Mouse (Mus musculus) hindbrain, embryonic 11.5 days (tissue): ENCODE results near the gene Zfp706. TPM values are rescaled to one million over a fixed set of nuclear protein-coding genes. Genes with fewer than 3 reads are reported as not detected.
A peak's percentile ranks its signal among the peaks of the same experiment; 100 is the strongest.

ENCODE experiments used
- ATAC-seq: fragments of 200-750 bp; cut with Nextera tagmentation; 2 replicates; pipeline ENCODE4 v1.8.0; 2017; ENCODE audit warnings: mild to moderate bottlenecking, moderate TSS enrichment, moderate library complexity; ENCODE audit not compliant: low FRiP score
- DNase-seq: peaks from one replicate; pipeline ENCODE4 v3.0.0-alpha.2; 2015; ENCODE audit warnings: low spot score
- H3K27ac ChIP-seq: fragments of 300-500 bp; sonication (generic); 2 replicates; pipeline ENCODE4 v1.5.1; 2014; ENCODE audit warnings: mild to moderate bottlenecking, low read depth, low read length
- H3K27me3 ChIP-seq: fragments of 300-500 bp; sonication (generic); 2 replicates; pipeline ENCODE4 v1.6.1; 2014; ENCODE audit warnings: mild to moderate bottlenecking, low read length, moderate library complexity, mixed read lengths; ENCODE audit not compliant: control insufficient read depth, insufficient read depth
- H3K36me3 ChIP-seq: fragments of 300-500 bp; sonication (generic); 2 replicates; pipeline ENCODE4 v1.6.1; 2014; ENCODE audit warnings: mild to moderate bottlenecking, low read length, moderate library complexity, mixed read lengths; ENCODE audit not compliant: control insufficient read depth, insufficient read depth
- H3K4me1 ChIP-seq: fragments of 300-500 bp; sonication (generic); replicated peaks from 2 replicates; pipeline ENCODE4 v1.6.1; 2014; ENCODE audit warnings: low read length, mixed read lengths; ENCODE audit not compliant: control insufficient read depth, insufficient read depth
- H3K4me2 ChIP-seq: fragments of 300-500 bp; sonication (generic); replicated peaks from 2 replicates; pipeline ENCODE4 v1.6.1; 2014; ENCODE audit warnings: mild to moderate bottlenecking, low read depth, low read length
- H3K4me3 ChIP-seq: fragments of 300-500 bp; sonication (generic); 2 replicates; pipeline ENCODE4 v1.5.1; 2014; ENCODE audit warnings: low read depth, low read length
- H3K9ac ChIP-seq: fragments of 300-500 bp; sonication (generic); 2 replicates; pipeline ENCODE4 v1.6.1; 2014; ENCODE audit warnings: low read depth, low read length
- H3K9me3 ChIP-seq: fragments of 300-500 bp; sonication (generic); 2 replicates; pipeline ENCODE4 v1.6.1; 2016; ENCODE audit warnings: low read length; ENCODE audit not compliant: control insufficient read depth
- WGBS: fragments of 180-500 bp; shearing (Covaris S2); extraction: QIAGEN DNeasy Blood & Tissue Kit; methylation state at CpG from one replicate; pipeline ENCODE4 v1.1.7; 2014; 5-methylcytosine and 5-hydroxymethylcytosine counted together
- polyA plus RNA-seq: library from polyadenylated mRNA; unstranded; fragments of >200 nt; fragmentation: Nextera tagmentation; extraction: Ambion mirVana; gene quantifications from 2 replicates; pipeline ENCODE4 v1.2.1, GENCODE M21; 2014

The Zfp706 gene
- polyA plus RNA-seq, 1 experiment from 2014 or later = 360 TPM

GRCm38 (mm10) chr15:36968295-36968694 lies 39.3 kb downstream of the Zfp706 start:
- WGBS = 35% methylated on average over 1 of the region's 1 CpGs
- Histone ChIP-seq H3K27me3 (no peaks in the 10 kb centered on the region), H3K4me2 (peak overlapping the region; percentile 31), H3K27ac (peak overlapping the region; percentile 81; the same call in 1 of the 2 replicates), H3K9ac (no peak overlapping the region), H3K4me3 (no peak overlapping the region), H3K36me3 (no peaks in the 10 kb centered on the region), H3K9me3 (no peaks in the 10 kb centered on the region), H3K4me1 (no peaks in the 10 kb centered on the region)
- ATAC-seq (no peak), DNase-seq (no peak)

GRCm38 (mm10) chr15:36967381-36968211 lies 40.0 kb downstream of the Zfp706 start:
- ATAC-seq (peak; percentile 90), DNase-seq (peak; percentile 81)
- peak overlapping the region; percentile 31 for H3K4me2 ChIP-seq
- H3K9ac ChIP-seq = peak overlapping the region; percentile 25
- 0 out of 2 replicates have a peak overlapping the region, but pooled peaks have one; percentile 1 for H3K4me3 ChIP-seq
- no peaks in the 10 kb centered on the region for H3K9me3 ChIP-seq
- peak overlapping the region; percentile 81; the same call in 1 of the 2 replicates for H3K27ac ChIP-seq
- H3K27me3 ChIP-seq = no peaks in the 10 kb centered on the region
- H3K36me3 ChIP-seq = no peaks in the 10 kb centered on the region
- WGBS = 19% methylated on average over 24 of the region's 24 CpGs
- no peaks in the 10 kb centered on the region for H3K4me1 ChIP-seq

DNA sequence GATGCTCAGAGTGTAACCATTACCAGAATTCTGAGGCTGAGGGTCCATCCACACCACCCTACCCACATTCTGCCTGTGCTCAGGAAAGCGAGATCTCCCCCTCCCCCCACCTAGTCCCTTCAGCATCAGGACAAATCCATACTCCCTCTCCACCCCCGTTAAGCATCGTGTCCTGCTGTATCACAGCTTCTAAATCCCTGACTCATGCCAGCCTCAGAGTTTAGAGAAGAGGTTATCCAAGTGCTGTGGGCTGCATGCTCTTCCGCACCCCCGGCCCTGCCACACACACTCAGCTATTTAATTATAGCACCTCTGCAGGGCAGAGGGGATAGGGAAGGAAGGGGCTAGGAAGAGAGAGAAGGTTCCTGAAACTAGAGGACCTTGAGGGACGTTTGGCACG lies 40.6 kb downstream of the Zfp706 start:
- Histone ChIP-seq H3K27ac (no peak overlapping the region), H3K36me3 (no peaks in the 10 kb centered on the region), H3K9me3 (no peaks in the 10 kb centered on the region), H3K9ac (no peak overlapping the region; the same call in 1 of the 2 replicates), H3K4me1 (no peaks in the 10 kb centered on the region), H3K4me2 (peak overlapping the region; percentile 31), H3K4me3 (no peak overlapping the region), H3K27me3 (no peaks in the 10 kb centered on the region)
- DNase-seq (no peak), ATAC-seq (peak; percentile 62)
- WGBS = 46% methylated on average over 7 of the region's 7 CpGs

- H3K27me3 ChIP-seq = no peaks in the 10 kb centered on the region
- H3K27ac ChIP-seq = no peak overlapping the region
- no peak overlapping the region for H3K4me3 ChIP-seq
- no peaks in the 10 kb centered on the region for H3K36me3 ChIP-seq
- H3K4me1 ChIP-seq = no peaks in the 10 kb centered on the region
- no peaks in the 10 kb centered on the region for H3K9me3 ChIP-seq
- no peak overlapping the region for H3K9ac ChIP-seq
- no peak; the same call in 1 of the 2 replicates for ATAC-seq
- WGBS = 80% methylated on average over 2 of the region's 2 CpGs
- no peak overlapping the region for H3K4me2 ChIP-seq
- DNase-seq = no peak
Observed at GRCm38 (mm10) chr15:36966466-36966865, 41.1 kb downstream of the Zfp706 start.

DNA sequence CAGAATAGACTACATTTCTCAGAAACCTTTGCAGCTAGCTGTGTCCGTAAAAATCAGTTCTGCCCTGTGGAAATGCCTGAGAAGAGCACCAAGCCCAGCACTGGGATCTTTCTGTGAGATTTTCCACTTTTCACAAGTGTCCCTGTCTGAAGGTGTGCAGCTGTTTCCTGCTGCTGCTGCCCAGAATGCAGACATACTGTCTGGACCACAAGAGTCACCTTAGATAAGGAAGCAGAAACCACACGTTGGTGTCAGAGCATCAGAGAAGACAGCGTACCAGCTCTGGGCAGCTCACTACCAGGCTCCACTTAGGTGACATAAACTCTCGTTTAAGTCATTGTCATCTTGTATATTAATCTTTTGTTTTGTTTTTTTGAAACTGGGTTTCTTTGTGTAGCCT lies 41.8 kb downstream of the Zfp706 start:
- 84% methylated on average over 4 of the region's 4 CpGs for WGBS
- Histone ChIP-seq H3K4me1 (no peaks in the 10 kb centered on the region), H3K9me3 (no peaks in the 10 kb centered on the region), H3K36me3 (no peaks in the 10 kb centered on the region), H3K27me3 (no peaks in the 10 kb centered on the region), H3K4me3 (no peak overlapping the region), H3K4me2 (no peak overlapping the region), H3K27ac (no peak overlapping the region), H3K9ac (no peak overlapping the region)
- ATAC-seq = no peak
- no peak for DNase-seq

GRCm38 (mm10) chr15:36962931-36963330 lies 44.6 kb downstream of the Zfp706 start:
- H3K4me2 ChIP-seq = no peak overlapping the region
- DNase-seq (no peak), ATAC-seq (no peak)
- H3K36me3 ChIP-seq = no peaks in the 10 kb centered on the region
- no peaks in the 10 kb centered on the region for H3K9me3 ChIP-seq
- no peaks in the 10 kb centered on the region for H3K27me3 ChIP-seq
- H3K27ac ChIP-seq = no peak overlapping the region
- no peak overlapping the region for H3K4me3 ChIP-seq
- no peak overlapping the region for H3K9ac ChIP-seq
- WGBS = 90% methylated on average over 6 of the region's 6 CpGs
- H3K4me1 ChIP-seq = no peaks in the 10 kb centered on the region

DNA sequence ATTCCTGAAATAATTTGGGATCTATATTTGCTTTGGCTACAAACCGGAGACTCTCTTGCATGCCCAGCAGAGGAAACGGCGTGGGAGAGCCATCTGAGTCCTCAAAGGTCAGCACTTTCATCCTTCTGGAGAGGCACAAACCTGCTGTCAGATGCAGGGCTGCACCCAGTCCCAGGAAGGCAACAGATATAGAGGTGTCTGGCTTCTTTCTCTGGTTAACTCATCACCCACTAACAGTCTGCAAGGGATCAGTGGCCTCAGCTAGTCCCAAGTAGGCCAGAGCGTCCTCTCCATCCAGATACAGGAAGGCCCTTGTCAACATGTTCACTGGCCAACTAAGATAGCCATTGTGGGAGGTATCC lies 46.7 kb downstream of the Zfp706 start:
- ATAC-seq = no peak
- H3K4me2 ChIP-seq = no peak overlapping the region
- no peak for DNase-seq
- H3K36me3 ChIP-seq = no peaks in the 10 kb centered on the region
- 89% methylated on average over 4 of the region's 4 CpGs for WGBS
- no peak overlapping the region for H3K27ac ChIP-seq
- H3K27me3 ChIP-seq = no peaks in the 10 kb centered on the region
- H3K9me3 ChIP-seq = no peaks in the 10 kb centered on the region
- H3K4me3 ChIP-seq = no peak overlapping the region
- H3K4me1 ChIP-seq = no peaks in the 10 kb centered on the region
- H3K9ac ChIP-seq = no peak overlapping the region

- peak; percentile 51 for DNase-seq
- no peak overlapping the region for H3K27ac ChIP-seq
- no peak overlapping the region for H3K9ac ChIP-seq
- no peak overlapping the region for H3K4me3 ChIP-seq
- H3K36me3 ChIP-seq = no peaks in the 10 kb centered on the region
- no peaks in the 10 kb centered on the region for H3K27me3 ChIP-seq
- H3K4me1 ChIP-seq = no peaks in the 10 kb centered on the region
- WGBS = 76% methylated on average over 17 of the region's 17 CpGs
- no peaks in the 10 kb centered on the region for H3K9me3 ChIP-seq
- 0 out of 2 replicates have a peak, but pooled peaks have one; percentile 35 for ATAC-seq
- no peak overlapping the region for H3K4me2 ChIP-seq
Observed at GRCm38 (mm10) chr15:36960010-36960875, 47.3 kb downstream of the Zfp706 start.
